Mouse (Mus musculus) adrenal gland, postnatal 25 days (tissue): Measurements from ENCODE around the gene A430089I19Rik. TPM values are rescaled to one million over a fixed set of nuclear protein-coding genes. Genes with fewer than 3 reads are reported as not detected.
"Not testable (repeated sequence)": the region's sequence is repeated elsewhere in the genome, so short reads cannot be mapped to it uniquely, and the experiment has no call there.

Experiments
- DNase-seq: peaks from one replicate; pipeline ENCODE4 v3.0.0; 2021; ENCODE audit warnings: mixed read lengths
- long read RNA-seq: library from polyadenylated mRNA; stranded (forward); transcript quantifications from one replicate; pipeline ENCODE4 v2.0.0, GENCODE M21; 2021
- total RNA-seq: library from RNA; stranded (reverse); gene quantifications from 2 replicates; pipeline ENCODE4 v1.2.3, GENCODE M21; 2021

Gene A430089I19Rik
- total RNA-seq: not detected in 2 replicates
- long read RNA-seq: 0 reads

GRCm38 (mm10) chr5:94306696-94307095, at the start of gene A430089I19Rik:
Gene A430089I19Rik, minus strand, starts transcription at chr5:94306796.
- not testable (repeated sequence) for DNase-seq

GRCm38 (mm10) chr5:94339449-94339848, 32.9 kb upstream of the A430089I19Rik start, which contains the start of gene AA792892:
Gene AA792892, plus strand, starts transcription at chr5:94339749.
- not testable (repeated sequence) for DNase-seq

GRCm38 (mm10) chr5:94314135-94314534, 7.5 kb upstream of the A430089I19Rik start, which contains the start of gene Gm6502:
Gene Gm6502, plus strand, starts transcription at chr5:94314435.
- not testable (repeated sequence) for DNase-seq

Other genes starting within 250 kb of the A430089I19Rik start
- gene BC061212, start 236.3 kb downstream of the A430089I19Rik start, total RNA-seq: not detected in 2 replicates
- gene Gm6351, start 230.4 kb downstream of the A430089I19Rik start, total RNA-seq: not detected in 2 replicates
- not detected in 2 replicates for gene Gm3106, start 88.8 kb downstream of the A430089I19Rik start, total RNA-seq
- not detected in 2 replicates for gene Gm6502, start 7.6 kb upstream of the A430089I19Rik start, total RNA-seq
- gene AA792892, start 33.0 kb upstream of the A430089I19Rik start, total RNA-seq: not detected in 2 replicates
- not detected in 2 replicates for gene Gm7682, start 139.0 kb upstream of the A430089I19Rik start, total RNA-seq
- gene Gm3139, start 219.5 kb upstream of the A430089I19Rik start, total RNA-seq: not detected in 2 replicates